Mouse (Mus musculus) gastrocnemius, postnatal 4 days (tissue): ENCODE data around the gene Bco2. TPM values are rescaled to one million over a fixed set of nuclear protein-coding genes. Genes with fewer than 3 reads are reported as not detected.

Experiments used
- DNase-seq, 2 experiments: peaks; one replicate each; pipeline ENCODE4 v3.0.0; 2021 to 2022; ENCODE audit warnings: low spot score in 2 of 2, mixed read lengths in 2 of 2
- long read RNA-seq, 2 experiments: library from polyadenylated mRNA; stranded (forward); transcript quantifications; one replicate each; pipeline ENCODE4 v2.0.0; 2021
- total RNA-seq, 2 experiments: library from RNA; stranded (reverse); gene quantifications; 2 replicates each; pipeline ENCODE4 v1.2.3; 2021

The Bco2 gene
- total RNA-seq: under 1 TPM; 0.13 to 0.17 TPM
- long read RNA-seq, experiment 1, partial matches to known transcripts: 0 of 2 reads
- long read RNA-seq, experiment 1, other reads (novel, unspliced or antisense): 2 of 2 reads
- long read RNA-seq, experiment 2: 0 reads

GRCm38 (mm10) chr9:50555094-50555446 lies at the start of gene Bco2:
Gene Bco2 (minus strand): TSS chr9:50555181.
- DNase-seq: no peak

GRCm38 (mm10) chr9:50604338-50604737 lies 49.4 kb upstream of the Bco2 start:
- no peak for DNase-seq

- DNase-seq: no peak
These were observed 49.0 kb upstream of the Bco2 start for GRCm38 (mm10) chr9:50603998-50604324.

GRCm38 (mm10) chr9:50603189-50603997 lies 48.4 kb upstream of the Bco2 start, which contains the start of the genes Sdhd and Timm8b:
Gene Sdhd (minus strand): TSS chr9:50603812.
Gene Timm8b (plus strand): TSS chr9:50603910.
- peak; percentile 83 to 93 for DNase-seq

GRCm38 (mm10) chr9:50602055-50602845 lies 47.3 kb upstream of the Bco2 start:
- DNase-seq: no peak

GRCm38 (mm10) chr9:50601536-50601935 lies 46.6 kb upstream of the Bco2 start:
- DNase-seq: no peak

- DNase-seq: no peak
These were observed 42.0 kb upstream of the Bco2 start for GRCm38 (mm10) chr9:50596973-50597372.

GRCm38 (mm10) chr9:50594794-50595417 lies 39.9 kb upstream of the Bco2 start:
- no peak for DNase-seq

GRCm38 (mm10) chr9:50593544-50593943 lies 38.6 kb upstream of the Bco2 start:
- DNase-seq: no peak

GRCm38 (mm10) chr9:50592955-50593354 lies 38.0 kb upstream of the Bco2 start:
- no peak for DNase-seq

- no peak for DNase-seq
These were observed 36.0 kb upstream of the Bco2 start for GRCm38 (mm10) chr9:50590856-50591518.

- no peak for DNase-seq
These were observed 32.0 kb upstream of the Bco2 start for GRCm38 (mm10) chr9:50586955-50587354.

- no peak for DNase-seq
These were observed 30.3 kb upstream of the Bco2 start for GRCm38 (mm10) chr9:50585145-50585818.

- no peak for DNase-seq
These were observed 25.4 kb upstream of the Bco2 start for GRCm38 (mm10) chr9:50580370-50580769.

GRCm38 (mm10) chr9:50569599-50570525 lies 14.9 kb upstream of the Bco2 start:
- DNase-seq: no peak

- no peak for DNase-seq
These were observed 12.9 kb upstream of the Bco2 start for GRCm38 (mm10) chr9:50567881-50568280.

GRCm38 (mm10) chr9:50567372-50567771 lies 12.4 kb upstream of the Bco2 start:
- DNase-seq: no peak

GRCm38 (mm10) chr9:50565940-50566339 lies 11.0 kb upstream of the Bco2 start:
- DNase-seq: no peak

- DNase-seq: no peak
These were observed 10.2 kb upstream of the Bco2 start for GRCm38 (mm10) chr9:50565173-50565572.
